Mouse (Mus musculus) gastrocnemius, postnatal 36 days (tissue): ENCODE data around the gene Vmac. TPM values are rescaled to one million over a fixed set of nuclear protein-coding genes. Genes with fewer than 3 reads are reported as not detected.

Experiments used
- DNase-seq, 2 experiments: peaks; one replicate each; pipeline ENCODE4 v3.0.0; 2022
- intact Hi-C: fragments of 180-260 bp; cut with DNase I; formaldehyde crosslinking; loops from one replicate; pipeline ENCODE4 v1.15.1; 2025
- total RNA-seq, 2 experiments: library from RNA; stranded (reverse); gene quantifications; 2 replicates each; pipeline ENCODE4 v1.2.3; 2021

Vmac gene
- total RNA-seq, 2 experiments from 2014 or later: 3.3 to 3.4 TPM

DNA sequence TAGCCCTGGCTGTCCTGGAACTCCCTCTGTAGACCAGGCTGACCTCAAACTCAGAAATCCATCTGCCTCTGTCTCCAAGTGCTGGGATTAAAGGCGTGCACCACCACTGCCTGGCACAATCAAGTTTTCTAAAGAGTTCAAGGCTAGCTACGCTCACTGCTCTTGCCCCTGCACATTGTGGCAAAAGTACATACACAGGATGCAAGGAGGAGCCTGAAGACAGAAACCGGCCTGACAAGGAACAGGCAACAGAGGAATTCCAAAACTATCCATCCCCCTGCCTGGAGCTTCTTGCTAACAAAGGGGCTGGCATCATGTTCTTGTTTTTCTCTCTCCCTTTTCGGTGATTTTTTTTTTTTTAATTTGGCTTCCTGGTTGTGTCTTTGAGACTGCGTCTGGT is 26.4 kb upstream of the Vmac start:
- intact Hi-C loops: no loop called here
- no peak for DNase-seq

GRCm38 (mm10) chr17:56740788-56741160 is 23.0 kb upstream of the Vmac start:
- intact Hi-C loops: no loop called here
- no peak for DNase-seq

GRCm38 (mm10) chr17:56740118-56740787 is 22.4 kb upstream of the Vmac start:
- intact Hi-C loops: no loop called here

DNA sequence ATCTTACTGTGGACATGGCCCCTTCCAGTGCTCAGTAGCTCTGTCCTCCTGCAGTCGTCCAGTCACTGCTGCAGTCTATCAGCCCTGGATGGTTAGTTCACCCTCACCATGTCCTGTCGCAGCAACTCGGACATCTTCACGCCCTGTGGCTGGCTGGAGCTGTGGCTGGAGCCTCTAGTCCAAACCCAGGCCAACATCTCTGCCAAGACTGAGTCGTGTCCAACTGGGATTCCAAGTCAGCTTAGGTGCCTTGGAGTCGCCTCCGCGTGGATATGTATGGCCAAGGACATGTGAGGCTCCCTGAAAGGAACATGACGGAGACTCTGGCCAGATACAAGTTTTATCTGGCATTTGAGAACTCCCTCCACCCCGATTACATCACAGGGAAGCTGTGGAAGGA is 20.4 kb upstream of the Vmac start:
- DNase-seq: no peak
- intact Hi-C loops: no loop called here

More at GRCm38 (mm10) chr17:56740118-56740787, 22.4 kb upstream of the Vmac start:
- no peak for DNase-seq

- intact Hi-C loops: no loop called here
Observed at GRCm38 (mm10) chr17:56736534-56736933, 18.7 kb upstream of the Vmac start.

DNA sequence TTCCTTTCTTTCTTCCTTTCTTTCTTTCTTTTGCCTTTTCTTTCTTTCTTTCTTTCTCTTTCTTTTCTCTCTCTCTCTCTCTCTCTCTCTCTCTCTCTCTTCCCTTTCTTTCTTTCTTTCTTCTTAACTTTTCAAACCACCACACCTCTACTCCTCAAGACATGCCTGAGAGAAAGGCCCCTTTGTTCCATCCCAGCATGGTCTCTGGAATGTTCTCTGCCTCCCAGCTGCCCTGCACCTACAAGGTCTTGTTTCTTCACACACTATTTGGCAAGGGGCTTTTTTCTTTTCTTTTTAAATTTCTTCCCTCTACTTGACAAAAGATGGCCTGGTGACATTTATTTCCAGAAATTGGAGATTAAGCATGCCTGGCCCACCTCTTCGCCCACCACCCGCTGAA is 11.8 kb upstream of the Vmac start:
- intact Hi-C loops: no loop called here
- no peak for DNase-seq

More at GRCm38 (mm10) chr17:56736534-56736933, 18.7 kb upstream of the Vmac start:
- no peak for DNase-seq

GRCm38 (mm10) chr17:56729151-56729550 is 11.3 kb upstream of the Vmac start:
- no peak for DNase-seq
- intact Hi-C loops: no loop called here

DNA sequence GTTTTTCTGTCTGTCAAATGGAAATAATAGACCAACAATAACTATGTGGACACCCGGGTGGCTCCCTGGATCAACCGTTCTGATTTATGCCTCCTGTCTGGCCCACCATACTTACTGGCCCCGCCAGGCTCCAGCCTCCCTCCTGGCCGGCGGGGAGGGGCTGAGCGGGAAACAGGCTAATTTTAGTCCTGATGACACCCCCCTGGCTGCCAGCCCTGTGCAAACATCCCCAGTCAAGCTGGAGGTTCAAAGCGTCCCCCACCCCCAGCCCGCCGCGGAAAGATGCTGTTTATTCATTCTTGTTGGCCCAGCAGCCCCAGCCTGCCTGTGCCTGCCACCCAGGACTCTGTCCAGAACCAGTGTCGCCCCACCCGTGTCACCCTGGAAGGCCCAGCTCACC is 10.3 kb upstream of the Vmac start:
- intact Hi-C loops: no loop called here

DNA sequence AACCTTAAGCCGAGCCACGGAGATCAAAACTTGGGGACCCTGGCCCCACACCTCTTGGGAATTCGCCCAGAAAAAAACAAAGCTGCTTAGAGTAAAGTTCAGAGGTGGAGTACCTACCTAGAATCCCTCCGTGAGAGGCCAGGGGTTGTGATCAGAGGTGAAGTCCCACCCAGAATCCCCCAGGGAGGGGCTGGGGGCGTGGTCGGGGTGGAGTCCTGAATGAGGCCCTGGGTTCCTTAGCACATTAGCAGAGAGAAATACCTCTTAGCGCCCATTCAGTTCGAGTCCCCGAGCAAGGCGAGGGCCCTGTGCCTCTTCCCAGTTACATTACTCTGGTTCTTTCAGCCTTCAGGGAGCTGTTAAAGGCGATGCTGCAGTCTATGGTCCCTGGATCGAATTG is 9.8 kb upstream of the Vmac start:
- DNase-seq: no peak
- intact Hi-C loops: no loop called here

More for the DNA sequence above, 10.3 kb upstream of the Vmac start:
- DNase-seq: no peak

DNA sequence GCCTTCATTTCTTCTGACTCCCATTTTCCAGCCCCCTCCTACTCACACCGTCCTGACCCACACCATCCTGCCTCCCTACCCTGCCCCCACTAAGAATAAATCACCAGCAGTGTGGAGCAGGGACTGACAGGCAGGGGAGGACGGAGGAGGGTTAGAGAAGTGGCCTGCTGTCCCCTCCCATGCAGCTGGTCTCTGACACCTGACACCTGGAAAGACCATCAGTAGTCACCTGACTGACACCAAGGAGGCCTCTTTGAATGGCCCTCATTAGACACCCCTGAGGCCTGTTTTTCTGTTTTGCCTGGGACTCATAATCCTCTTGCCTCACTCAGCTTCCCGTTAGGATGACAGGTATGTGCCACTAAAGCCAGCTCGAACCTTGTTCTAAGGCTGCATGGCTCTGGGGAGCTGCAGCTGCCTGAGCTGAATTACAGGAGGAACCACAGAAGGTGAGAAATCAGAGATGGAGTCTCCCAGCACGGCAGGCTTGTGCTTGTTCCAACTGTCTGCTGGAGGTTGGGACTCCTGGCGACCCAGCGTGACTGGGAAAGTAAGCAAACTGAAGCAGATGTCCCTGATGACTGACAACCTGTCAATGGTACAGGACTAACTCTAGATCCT is 9.3 kb upstream of the Vmac start:
- intact Hi-C loops: no loop called here
- no peak for DNase-seq

- intact Hi-C loops: loop anchor here (5.0 kb wide), 1 partner anchor 34 kb away; the partner anchor contains the start of gene Nrtn
- no peak for DNase-seq
Observed at GRCm38 (mm10) chr17:56723419-56724161, 5.8 kb upstream of the Vmac start.

- DNase-seq: peak in 1 of 2 experiments; percentile 66
- intact Hi-C loops: loop anchor here (5.0 kb wide), 1 partner anchor 35 kb away; the partner anchor contains the start of gene Nrtn
Observed at GRCm38 (mm10) chr17:56722441-56722840, 4.6 kb upstream of the Vmac start.

- peak; percentile 93 to 98 for DNase-seq
- intact Hi-C loops: no loop called here
Observed at GRCm38 (mm10) chr17:56716655-56717362, 1.0 kb downstream of the Vmac start.

- DNase-seq: no peak
- intact Hi-C loops: no loop called here
Observed at GRCm38 (mm10) chr17:56715914-56716654, 1.7 kb downstream of the Vmac start.

DNA sequence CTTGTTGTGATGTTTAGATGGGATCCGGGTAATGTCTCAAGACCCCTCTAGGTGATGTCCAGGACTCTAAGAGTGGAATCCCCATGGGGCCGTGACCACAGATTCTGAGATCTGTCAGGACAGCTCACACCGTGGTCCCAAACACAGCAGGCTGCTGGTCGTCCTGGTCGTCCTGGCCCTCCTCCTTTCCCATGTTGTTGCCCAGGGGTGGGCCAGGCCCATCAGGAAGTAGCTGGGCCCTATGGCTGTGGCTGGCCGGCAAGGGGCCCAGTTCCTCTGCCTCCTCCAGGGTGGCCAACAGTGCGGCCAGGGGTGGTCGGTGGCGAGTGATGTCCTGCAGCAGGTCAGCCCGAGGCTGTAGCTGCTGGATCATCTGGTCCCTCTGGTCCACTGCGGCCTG is 2.5 kb downstream of the Vmac start:
- intact Hi-C loops: no loop called here

DNA sequence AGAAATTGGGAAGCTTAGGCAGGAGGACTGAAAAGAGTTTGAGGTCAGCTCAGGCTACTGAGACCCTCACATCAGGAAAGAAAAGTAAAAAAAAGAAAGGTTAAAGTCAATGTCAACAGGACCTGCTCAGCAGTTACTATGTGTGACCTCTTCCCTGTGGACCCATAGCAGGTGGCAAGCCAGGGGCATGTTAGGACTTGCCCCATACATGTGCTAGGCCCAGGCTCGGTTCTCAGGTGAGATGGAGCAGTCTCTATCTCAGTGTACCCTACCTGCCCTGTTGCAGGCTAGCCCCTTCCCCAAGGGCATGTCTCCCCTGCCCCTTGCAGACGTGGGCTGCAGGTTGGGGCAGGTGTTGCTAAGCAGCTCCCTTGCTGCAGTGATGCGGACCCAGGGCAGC is 8.1 kb downstream of the Vmac start:
- DNase-seq: no peak
- intact Hi-C loops: no loop called here

More for the DNA sequence above, 2.5 kb downstream of the Vmac start:
- DNase-seq: no peak

GRCm38 (mm10) chr17:56708692-56709091 is 9.1 kb downstream of the Vmac start:
- intact Hi-C loops: no loop called here
- DNase-seq: no peak

DNA sequence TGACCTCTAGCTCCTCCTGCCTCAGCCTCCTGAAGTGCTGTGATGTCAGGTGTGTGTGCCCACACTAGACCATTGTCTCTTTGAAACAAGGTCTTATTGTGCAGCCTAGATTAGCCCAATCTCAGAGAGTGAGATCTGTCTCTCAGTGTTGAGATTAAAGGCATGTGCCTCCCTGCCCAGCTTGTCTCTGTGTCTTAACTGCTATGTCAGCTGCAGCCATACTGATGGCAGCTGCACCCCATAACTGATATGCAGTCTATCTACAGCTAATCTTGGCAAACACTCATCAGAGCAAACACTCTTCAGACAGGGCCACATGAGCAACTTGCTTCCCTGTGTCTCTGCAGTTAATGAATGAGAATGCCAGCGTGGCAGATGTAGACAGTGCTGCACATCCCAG is 11.3 kb downstream of the Vmac start:
- intact Hi-C loops: no loop called here
- no peak for DNase-seq

DNA sequence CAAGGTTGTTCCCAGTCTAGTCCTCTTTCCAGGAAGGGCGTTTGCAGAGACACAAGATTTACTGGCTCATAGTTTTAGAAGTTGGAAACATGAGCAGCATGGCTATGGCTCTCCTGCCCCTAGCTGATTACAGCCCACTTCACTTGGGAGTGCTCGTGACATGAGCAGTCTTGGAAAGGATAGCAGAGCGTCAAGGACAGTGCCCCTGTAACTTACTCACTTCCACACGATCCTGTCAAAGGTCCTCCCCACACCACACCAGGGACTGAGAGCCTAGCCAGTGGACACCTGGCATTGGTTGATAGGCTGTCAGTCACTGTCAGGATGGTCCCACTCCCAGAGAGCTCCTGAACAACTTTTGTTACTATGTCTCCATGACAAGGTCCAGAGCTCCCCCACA is 14.8 kb downstream of the Vmac start:
- no peak for DNase-seq
- intact Hi-C loops: no loop called here

DNA sequence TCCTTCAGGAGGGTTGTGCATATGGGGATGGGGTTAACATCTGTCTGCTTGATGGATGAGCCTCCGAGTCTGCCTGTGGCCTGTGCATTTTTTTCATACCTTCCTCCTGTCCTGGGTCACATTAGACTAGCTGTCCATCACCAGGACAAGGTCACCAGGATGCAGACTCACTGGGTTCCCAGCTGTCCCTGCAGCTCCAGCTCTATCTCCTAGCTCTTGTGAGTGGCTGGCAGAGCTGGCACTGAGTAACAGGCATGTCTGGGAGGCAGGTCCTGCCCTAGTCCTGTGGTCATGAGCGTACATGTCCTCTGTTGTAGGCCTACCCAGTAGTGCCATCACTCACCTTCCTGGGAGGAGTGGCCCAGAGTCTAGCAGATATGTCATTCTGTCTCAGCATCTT is 17.4 kb downstream of the Vmac start:
- no peak for DNase-seq
- intact Hi-C loops: no loop called here
